Mouse (Mus musculus) intestine, postnatal 0 days (tissue): ENCODE measurements around the gene Ccdc107. TPM values are rescaled to one million over a fixed set of nuclear protein-coding genes. Genes with fewer than 3 reads are reported as not detected.
A peak's percentile ranks its signal among the peaks of the same experiment; 100 is the strongest.
"Not testable (repeated sequence)": the region's sequence is repeated elsewhere in the genome, so short reads cannot be mapped to it uniquely, and the experiment has no call there.

Experiments
- ATAC-seq: fragments of 200-750 bp; cut with Nextera tagmentation; 2 replicates; pipeline ENCODE4 v1.8.0; 2017; ENCODE audit warnings: mild to moderate bottlenecking, moderate TSS enrichment, moderate library complexity
- H3K27ac ChIP-seq: fragments of 300-500 bp; sonication (generic); 2 replicates; pipeline ENCODE4 v1.5.1; 2014; ENCODE audit warnings: mild to moderate bottlenecking, low read depth, low read length, moderate library complexity
- H3K27me3 ChIP-seq: fragments of 300-500 bp; sonication (generic); replicated peaks from 2 replicates; pipeline ENCODE4 v1.6.1; 2014; ENCODE audit warnings: low read length, mixed read lengths; ENCODE audit not compliant: control insufficient read depth, insufficient read depth
- H3K36me3 ChIP-seq: fragments of 300-500 bp; sonication (generic); 2 replicates; pipeline ENCODE4 v1.6.1; 2014; ENCODE audit warnings: mild to moderate bottlenecking, moderate library complexity; ENCODE audit not compliant: control insufficient read depth, insufficient read depth
- H3K4me1 ChIP-seq: fragments of 300-500 bp; sonication (generic); replicated peaks from 2 replicates; pipeline ENCODE4 v1.6.1; 2014; ENCODE audit warnings: antibody characterized with exemption, low read length, mixed read lengths; ENCODE audit not compliant: control insufficient read depth, insufficient read depth
- H3K4me2 ChIP-seq: fragments of 300-500 bp; sonication (generic); replicated peaks from 2 replicates; pipeline ENCODE4 v1.6.1; 2014; ENCODE audit warnings: low read depth, mild to moderate bottlenecking, moderate library complexity
- H3K4me3 ChIP-seq: fragments of 300-500 bp; sonication (generic); 2 replicates; pipeline ENCODE4 v1.5.1; 2014; ENCODE audit warnings: low read depth, low read length
- H3K9ac ChIP-seq: fragments of 300-500 bp; sonication (generic); 2 replicates; pipeline ENCODE4 v1.6.1; 2014; ENCODE audit warnings: mild to moderate bottlenecking, low read depth, low read length
- H3K9me3 ChIP-seq: fragments of 300-500 bp; sonication (generic); 2 replicates; pipeline ENCODE4 v1.6.1; 2016; ENCODE audit warnings: mixed run types; ENCODE audit not compliant: control insufficient read depth
- CTCF ChIP-seq: sonication (generic); IDR thresholded peaks from 2 replicates; pipeline ENCODE4 v1.5.1; 2016; ENCODE audit warnings: low read depth, mild to moderate bottlenecking, control low read depth, antibody characterized with exemption, moderate library complexity
- WGBS: fragments of 180-500 bp; shearing (Covaris S2); extraction: QIAGEN DNeasy Blood & Tissue Kit; methylation state at CpG from one replicate; pipeline ENCODE4 v1.1.7; 2014; 5-methylcytosine and 5-hydroxymethylcytosine counted together
- polyA plus RNA-seq: library from polyadenylated mRNA; unstranded; fragments of >200 nt; fragmentation: Nextera tagmentation; extraction: Ambion mirVana; gene quantifications from 2 replicates; pipeline ENCODE4 v1.2.1, GENCODE M21; 2015

Gene Ccdc107
- polyA plus RNA-seq, 1 experiment from 2014 or later = 79.8 TPM

DNA sequence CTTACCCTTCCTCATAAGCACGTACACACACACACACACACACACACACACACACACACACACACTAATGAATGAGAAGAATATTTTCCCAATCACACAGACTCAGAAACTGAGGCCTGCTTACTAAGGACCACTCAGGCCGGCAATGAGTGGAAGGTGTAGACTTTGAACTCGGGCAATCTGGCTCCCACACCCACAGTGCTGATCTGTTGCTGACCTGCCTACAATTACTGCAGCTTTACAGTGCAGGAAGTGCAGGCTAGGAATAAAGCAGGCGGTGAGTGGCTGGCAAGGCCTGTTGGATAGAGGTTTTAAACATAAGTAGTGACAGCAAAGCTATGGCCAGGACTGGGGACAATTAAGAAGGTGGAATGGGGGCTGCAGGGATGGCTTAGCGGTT is 11.7 kb upstream of the Ccdc107 start:
- Histone ChIP-seq H3K9ac (no peak overlapping the region), H3K9me3 (no peaks in the 10 kb centered on the region), H3K4me1 (peaks cover 3% of the 10 kb centered on the region; the same call in 1 of the 2 replicates), H3K27ac (no peak overlapping the region), H3K4me3 (no peak overlapping the region), H3K36me3 (no peaks in the 10 kb centered on the region), H3K4me2 (no peak overlapping the region), H3K27me3 (no peaks in the 10 kb centered on the region)
- no peak for TF ChIP-seq CTCF
- WGBS = 47% methylated on average over 5 of the region's 5 CpGs
- ATAC-seq = peak; percentile 84

DNA sequence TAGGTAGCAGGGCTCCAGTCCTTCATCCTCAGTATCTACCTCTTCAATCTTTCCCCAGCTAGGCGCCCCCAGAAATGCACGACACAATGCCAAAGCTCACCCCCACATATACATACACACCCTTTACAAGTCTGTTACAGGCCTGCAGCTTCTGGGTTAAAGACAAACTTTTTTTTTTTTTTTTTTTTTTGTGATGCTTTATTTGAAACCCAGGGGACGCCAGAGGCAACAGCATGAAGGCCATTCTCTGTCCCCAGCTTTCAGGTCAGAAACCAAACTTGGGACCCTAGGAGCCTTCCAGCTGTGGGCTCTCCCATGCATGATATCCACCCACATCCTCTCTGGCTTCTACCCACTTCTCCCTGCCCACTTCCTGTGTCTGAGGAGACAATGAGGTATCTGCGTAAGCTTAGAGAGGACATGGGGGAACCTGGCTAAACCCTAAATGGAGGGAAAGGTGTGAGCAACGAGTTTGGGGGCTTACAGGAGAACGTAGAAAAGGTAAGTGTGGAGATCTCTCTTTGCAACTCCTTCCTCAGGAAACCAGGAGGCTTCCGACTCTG is 10.7 kb upstream of the Ccdc107 start:
- Histone ChIP-seq H3K4me2 (no peak overlapping the region), H3K27me3 (no peaks in the 10 kb centered on the region), H3K27ac (no peak overlapping the region), H3K4me3 (no peak overlapping the region), H3K4me1 (peaks cover 3% of the 10 kb centered on the region; the same call in 1 of the 2 replicates), H3K9me3 (no peaks in the 10 kb centered on the region), H3K9ac (no peak overlapping the region), H3K36me3 (no peaks in the 10 kb centered on the region)
- no peak for ATAC-seq
- TF ChIP-seq CTCF = no peak
- WGBS = 73% methylated on average over 7 of the region's 7 CpGs

DNA sequence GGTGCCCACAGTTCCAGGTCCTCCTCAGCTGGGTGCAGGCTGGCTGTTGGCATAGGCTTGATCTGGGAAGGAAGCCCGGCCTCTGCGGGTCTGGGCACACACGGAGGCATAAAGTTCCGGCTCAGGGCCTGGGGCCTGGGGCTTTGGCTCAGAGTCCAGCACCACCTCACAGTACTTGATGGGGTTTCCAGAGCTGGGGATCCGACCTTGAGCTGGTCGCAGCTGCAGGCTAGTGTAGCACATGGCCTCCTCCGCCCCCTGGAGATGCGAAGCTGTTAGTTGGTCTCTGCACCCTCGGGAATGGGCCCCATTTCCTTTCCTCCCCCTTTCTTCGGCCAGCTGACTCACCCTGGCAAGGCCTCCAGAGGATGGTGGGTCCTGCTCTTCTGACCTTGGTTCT is 10.1 kb upstream of the Ccdc107 start:
- H3K36me3 ChIP-seq = no peaks in the 10 kb centered on the region
- H3K9me3 ChIP-seq = no peaks in the 10 kb centered on the region
- H3K27ac ChIP-seq = no peak overlapping the region
- ATAC-seq = no peak
- peaks cover 3% of the 10 kb centered on the region; the same call in 1 of the 2 replicates for H3K4me1 ChIP-seq
- WGBS = 71% methylated on average over 10 of the region's 10 CpGs
- H3K4me2 ChIP-seq = no peak overlapping the region
- H3K27me3 ChIP-seq = no peaks in the 10 kb centered on the region
- TF ChIP-seq CTCF = no peak
- no peak overlapping the region for H3K4me3 ChIP-seq
- H3K9ac ChIP-seq = no peak overlapping the region

DNA sequence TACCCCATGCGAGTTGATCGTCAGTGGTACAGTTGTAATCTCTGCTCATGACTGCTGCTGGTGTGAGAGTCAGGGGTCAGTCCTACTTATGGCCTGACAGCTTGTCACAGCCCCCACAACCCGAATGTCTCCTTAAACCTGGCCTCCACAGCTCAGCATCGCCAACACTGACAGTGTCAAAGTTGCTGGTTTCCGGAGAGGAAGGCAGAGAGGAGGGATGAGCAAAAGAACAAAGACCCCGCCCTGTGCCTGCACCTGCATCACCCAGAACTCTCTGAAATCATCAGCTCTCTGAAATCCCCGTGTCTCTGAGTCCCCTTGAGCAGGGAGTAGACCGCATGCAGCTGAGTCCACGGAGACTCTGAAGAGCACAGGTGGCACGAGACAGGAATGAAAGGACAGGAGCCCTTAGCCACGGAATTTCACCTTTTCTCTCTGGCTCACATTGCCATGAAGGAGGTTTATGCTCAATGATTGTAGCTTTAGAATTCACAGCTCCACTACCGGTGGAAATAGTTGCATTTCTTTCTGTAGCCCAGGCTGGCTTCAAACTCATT is 9.1 kb upstream of the Ccdc107 start, which contains the start of gene Sit1:
Gene Sit1 (minus strand): TSS at position 200 of the 557 bp plus-strand sequence.
- WGBS = 56% methylated on average over 12 of the region's 12 CpGs
- no peak for ATAC-seq
- Histone ChIP-seq H3K36me3 (no peaks in the 10 kb centered on the region), H3K9ac (no peak within 1 kb of the TSS), H3K4me3 (no peak within 1 kb of the TSS), H3K4me2 (no peak within 1 kb of the TSS), H3K27ac (no peak within 1 kb of the TSS), H3K9me3 (no peaks in the 10 kb centered on the region), H3K4me1 (peaks cover under 1% of the 10 kb centered on the region; the same call in 1 of the 2 replicates), H3K27me3 (no peaks in the 10 kb centered on the region)
- no peak for TF ChIP-seq CTCF

DNA sequence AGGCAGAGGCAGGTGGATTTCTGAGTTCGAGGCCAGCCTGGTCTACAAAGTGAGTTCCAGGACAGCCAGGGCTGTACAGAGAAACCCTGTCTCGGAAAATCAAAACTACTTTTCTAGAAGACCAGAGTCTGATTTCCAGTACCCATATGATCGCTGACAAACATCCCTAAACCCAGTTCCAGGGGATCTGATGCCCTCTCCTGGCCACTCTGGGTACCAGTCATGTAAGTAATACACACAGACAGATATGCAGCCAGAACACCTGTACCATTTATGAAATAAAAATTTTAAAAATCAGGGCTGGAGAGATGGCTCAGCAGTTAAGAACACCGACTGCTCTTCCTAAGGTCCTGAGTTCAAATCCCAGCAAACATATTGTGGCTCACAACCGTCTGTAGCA is 7.0 kb upstream of the Ccdc107 start:
- not testable (repeated sequence) for H3K9me3 ChIP-seq, H3K4me1 ChIP-seq, H3K27me3 ChIP-seq, ATAC-seq, H3K27ac ChIP-seq, H3K36me3 ChIP-seq, H3K4me3 ChIP-seq, H3K9ac ChIP-seq, H3K4me2 ChIP-seq
- TF ChIP-seq CTCF = peak; percentile 35; the same call in 1 of the 2 replicates
- 85% methylated on average over 5 of the region's 5 CpGs for WGBS

DNA sequence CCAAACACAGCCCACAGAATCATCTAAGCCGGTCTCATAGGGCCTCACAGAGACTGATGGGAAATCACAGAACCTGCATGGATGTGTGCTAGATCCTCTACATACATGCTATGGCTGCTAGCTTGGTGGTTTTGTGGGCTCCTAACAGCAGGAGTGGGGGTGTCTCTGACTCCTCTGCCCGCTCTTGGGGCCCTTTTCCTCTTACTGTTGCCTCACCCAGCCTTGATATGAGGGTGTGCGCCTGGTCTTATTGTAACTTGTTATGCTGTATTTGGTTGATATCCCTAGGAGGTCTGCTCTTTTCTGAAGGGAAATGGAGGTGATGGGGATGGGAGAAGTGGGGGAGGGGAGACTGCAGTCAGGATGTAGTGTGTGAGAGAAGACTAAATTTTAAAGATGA is 3.1 kb upstream of the Ccdc107 start:
- Histone ChIP-seq H3K27ac (no peak overlapping the region), H3K36me3 (no peaks in the 10 kb centered on the region), H3K9me3 (no peaks in the 10 kb centered on the region), H3K4me3 (no peak overlapping the region), H3K9ac (no peak overlapping the region), H3K4me2 (no peak overlapping the region), H3K4me1 (peaks cover 3% of the 10 kb centered on the region; the same call in 1 of the 2 replicates), H3K27me3 (no peaks in the 10 kb centered on the region)
- 84% methylated on average over 3 of the region's 3 CpGs for WGBS
- no peak for TF ChIP-seq CTCF
- no peak for ATAC-seq
